ENCODE assay signal across 7 mouse cellular contexts in the genomic region with DNA sequence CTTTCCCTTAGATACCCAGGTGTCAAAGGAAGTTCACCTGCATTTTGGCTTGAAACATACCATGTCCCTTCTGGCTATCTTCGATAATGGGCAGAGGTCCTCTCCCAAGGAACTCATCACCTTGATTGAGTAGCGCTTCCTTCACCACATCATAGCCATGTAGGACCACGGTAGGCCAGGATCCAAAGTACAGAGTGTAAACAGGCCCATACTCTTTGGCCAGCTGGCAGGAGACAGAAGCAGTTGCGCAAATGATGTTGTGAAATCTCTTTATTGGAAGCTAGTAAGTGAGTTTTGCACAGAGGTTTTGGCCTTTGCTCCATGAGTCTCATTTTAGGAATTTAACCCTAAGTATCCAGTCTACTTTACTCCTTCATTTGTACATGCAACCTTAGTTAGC. TPM values are rescaled to one million over a fixed set of nuclear protein-coding genes. Genes with fewer than 3 reads are reported as not detected.
DNase-seq lines count a peak whose midpoint lies in the region; ATAC-seq lines count a peak whose summit lies in the region.

No protein-coding gene starts in this region.

- peak; percentile 50; the same call in 1 of the 2 replicates for ATAC-seq in megakaryocyte progenitor cell, adult 5-6 weeks (replicated peaks; ENCODE audit: poor library complexity)

- peak; percentile 77 to 93 for DNase-seq in adrenal gland, adult (ENCODE audit: inconsistent age in 2 of 2, low spot score in 1 of 2)
- DNase-seq in gastrocnemius, postnatal 10 days: peak; percentile 20
- peak; percentile 82 for DNase-seq in kidney, postnatal 14 days
- DNase-seq in spleen, adult 18-20 months: no peak
- DNase-seq in cerebellum, adult 9-10 months: no peak
- no peak for DNase-seq in cerebellum, postnatal 36 days

RNA-seq across cellular contexts. Expression of a gene that starts 7.5 kb away (rescaled TPM):
- not detected for total RNA-seq in gastrocnemius, postnatal 10 days (2021)
- 0.12 and 0.17 TPM in 2 replicates for total RNA-seq in megakaryocyte progenitor cell, adult 5-6 weeks (2015)
- not detected in 2 replicates for total RNA-seq in megakaryocyte progenitor cell, adult 5-6 weeks (2017)

RNA-seq across cellular contexts. Expression of a gene that starts 35.1 kb away (rescaled TPM):
- total RNA-seq in gastrocnemius, postnatal 10 days (2021): not detected
- 0.22 TPM in 2 replicates for total RNA-seq in megakaryocyte progenitor cell, adult 5-6 weeks (2015)
- 0.29 TPM in 1 of 2 replicates, not detected in the other for total RNA-seq in megakaryocyte progenitor cell, adult 5-6 weeks (2017)

RNA-seq across cellular contexts. Expression of a gene that starts 48.1 kb away (rescaled TPM):
- 1 to 10 TPM; 5.6 to 8.3 TPM for total RNA-seq in gastrocnemius, postnatal 10 days (2021)
- total RNA-seq in megakaryocyte progenitor cell, adult 5-6 weeks (2015): 75.6 and 76.5 TPM in 2 replicates
- total RNA-seq in megakaryocyte progenitor cell, adult 5-6 weeks (2017): 44.5 and 50.3 TPM in 2 replicates

Comparison
In these comparisons a context has a peak if more than half of its experiments do, and no peak if none do; other contexts are left out.
1. DNase-seq: peak in adrenal gland, adult (2 of 2), gastrocnemius, postnatal 10 days (single experiment) and kidney, postnatal 14 days (single experiment); none in spleen, adult 18-20 months (0 of 2), cerebellum, adult 9-10 months (single experiment) and cerebellum, postnatal 36 days (0 of 2).
2. RNA of a gene that starts 48.1 kb away (total RNA-seq): 44.5 to 76.5 TPM in megakaryocyte progenitor cell, adult 5-6 weeks; 5.6 to 8.3 TPM in gastrocnemius, postnatal 10 days; every median in the first group is over 4 times any median in the second.